Mouse (Mus musculus) ES-E14 (cell line): Measurements from ENCODE around the gene Pde6b. TPM values are rescaled to one million over a fixed set of nuclear protein-coding genes. Genes with fewer than 3 reads are reported as not detected.

Experiments
- DNase-seq: peaks from one replicate; pipeline ENCODE4 v3.0.0-alpha.2; 2013; ENCODE audit warnings: low read depth, low spot score
- H3K27ac ChIP-seq: 2 replicates; pipeline ENCODE4 v1.5.1; 2012; ENCODE audit warnings: low read depth, mild to moderate bottlenecking, low read length, moderate library complexity, mixed read lengths; ENCODE audit not compliant: poor library complexity, insufficient read depth, severe bottlenecking
- H3K36me3 ChIP-seq: 2 replicates; pipeline ENCODE4 v1.6.1; 2012; ENCODE audit warnings: mild to moderate bottlenecking, low read length, moderate library complexity, mixed read lengths; ENCODE audit not compliant: control insufficient read depth, poor library complexity, insufficient read depth, severe bottlenecking
- H3K4me1 ChIP-seq, 2 experiments: fragments of 150-350 bp in 1 of 2; sonication (generic) in 1 of 2; 2 replicates each; pipeline ENCODE4 v1.6.1; 2012; ENCODE audit warnings: low read length in 2 of 2, mild to moderate bottlenecking in 1 of 2, mixed read lengths in 1 of 2; ENCODE audit not compliant: control insufficient read depth in 2 of 2, insufficient read depth in 2 of 2, poor library complexity in 1 of 2
- H3K4me3 ChIP-seq, 2 experiments: fragments of 150-350 bp in 1 of 2; sonication (generic) in 1 of 2; 2 replicates each; pipeline ENCODE4 v1.5.1; 2012; ENCODE audit warnings: low read length in 2 of 2, low read depth in 1 of 2, mild to moderate bottlenecking in 1 of 2, mixed read lengths in 1 of 2; ENCODE audit not compliant: insufficient read depth in 1 of 2, poor library complexity in 1 of 2, severe bottlenecking in 1 of 2
- H3K9ac ChIP-seq: 2 replicates; pipeline ENCODE4 v1.6.1; 2012; ENCODE audit warnings: low read depth, mild to moderate bottlenecking, low read length, mixed read lengths; ENCODE audit not compliant: poor library complexity, insufficient read depth, severe bottlenecking
- H3K9me3 ChIP-seq: fragments of 150-350 bp; sonication (generic); 2 replicates; pipeline ENCODE4 v1.6.1; 2012; ENCODE audit warnings: low read depth, mild to moderate bottlenecking, low read length; ENCODE audit not compliant: control insufficient read depth, insufficient read depth
- CHD2 ChIP-seq: IDR thresholded peaks from 2 replicates; pipeline ENCODE4 v1.6.1; 2014; ENCODE audit warnings: mild to moderate bottlenecking, low read depth, low read length, inconsistent platforms
- HCFC1 ChIP-seq: IDR thresholded peaks from 2 replicates; pipeline ENCODE4 v1.6.1; 2012; ENCODE audit warnings: low read length, inconsistent platforms, borderline replicate concordance; ENCODE audit not compliant: insufficient read depth
- MAFK ChIP-seq: IDR thresholded peaks from 2 replicates; pipeline ENCODE4 v1.6.1; 2014; ENCODE audit warnings: mild to moderate bottlenecking, low read depth, low read length, inconsistent platforms; ENCODE audit not compliant: insufficient read depth
- ZC3H11A ChIP-seq: IDR thresholded peaks from 2 replicates; pipeline ENCODE4 v1.6.1; 2012; ENCODE audit warnings: low read depth, mild to moderate bottlenecking, inconsistent platforms, low read length, borderline replicate concordance
- ZNF384 ChIP-seq: IDR thresholded peaks from 2 replicates; pipeline ENCODE4 v1.6.1; 2012; ENCODE audit warnings: low read depth, low read length, inconsistent platforms
- in situ Hi-C, 2 experiments: fragments of 600-800 bp; cut with MboI; formaldehyde crosslinking; loops; one replicate each; pipeline ENCODE4 v1.15.1; 2025; ENCODE audit warnings: low sequenced_read_pairs in 2 of 2, inconsistent platforms in 1 of 2; ENCODE audit not compliant: unreplicated experiment in 2 of 2
- total RNA-seq: library from RNA; depleted of rRNA; stranded (reverse); fragments of 300-350 nt; gene quantifications from 2 replicates; pipeline ENCODE4 v1.2.3, GENCODE M21; 2012

Gene Pde6b
- total RNA-seq, 1 experiment = 0.04 TPM

GRCm38 (mm10) chr5:108451611-108452010 is 63.4 kb downstream of the Pde6b start:
- no peak for DNase-seq
- TF ChIP-seq HCFC1 = no peak
- TF ChIP-seq ZNF384 = no peak
- TF ChIP-seq CHD2 = no peak
- no peak for TF ChIP-seq MAFK
- no peak for TF ChIP-seq ZC3H11A
- Histone ChIP-seq H3K27ac (no peak overlapping the region), H3K4me3 (no peak overlapping the region), H3K4me1 (peaks cover 2 to 6% of the 10 kb centered on the region in 2 experiments; a peak in 1 of 4 replicates), H3K9me3 (no peaks in the 10 kb centered on the region), H3K36me3 (no peaks in the 10 kb centered on the region), H3K9ac (no peak overlapping the region)
- in situ Hi-C loops = no loop called here

DNA sequence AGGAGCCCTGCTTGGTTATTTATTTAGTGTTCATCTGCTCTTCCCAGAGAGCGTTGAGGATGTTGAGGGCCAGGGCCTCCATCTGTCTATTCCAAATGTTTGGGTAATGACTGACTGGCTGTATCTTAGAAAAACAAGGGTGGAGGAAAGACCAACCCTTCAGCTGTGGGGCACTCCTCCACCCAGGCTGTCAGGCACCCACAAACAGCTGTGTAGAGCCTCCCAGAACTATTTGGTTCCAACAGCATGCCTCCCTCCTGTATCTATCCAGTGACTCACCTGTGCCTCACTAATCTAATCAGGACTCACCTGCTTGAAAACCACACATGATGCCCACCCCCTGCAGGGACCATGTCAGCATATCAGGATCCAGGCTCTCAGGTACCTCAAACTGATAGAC is 64.2 kb downstream of the Pde6b start:
- no peak overlapping the region for H3K4me3 ChIP-seq
- DNase-seq = no peak
- in situ Hi-C loops = no loop called here
- no peaks in the 10 kb centered on the region for H3K9me3 ChIP-seq
- TF ChIP-seq CHD2 = no peak
- no peak for TF ChIP-seq ZC3H11A
- no peak for TF ChIP-seq ZNF384
- TF ChIP-seq HCFC1 = no peak
- no peak for TF ChIP-seq MAFK
- H3K36me3 ChIP-seq = no peaks in the 10 kb centered on the region
- H3K27ac ChIP-seq = no peak overlapping the region
- H3K4me1 ChIP-seq = peaks cover 2 to 6% of the 10 kb centered on the region in 2 experiments; a peak in 1 of 4 replicates
- H3K9ac ChIP-seq = no peak overlapping the region

DNA sequence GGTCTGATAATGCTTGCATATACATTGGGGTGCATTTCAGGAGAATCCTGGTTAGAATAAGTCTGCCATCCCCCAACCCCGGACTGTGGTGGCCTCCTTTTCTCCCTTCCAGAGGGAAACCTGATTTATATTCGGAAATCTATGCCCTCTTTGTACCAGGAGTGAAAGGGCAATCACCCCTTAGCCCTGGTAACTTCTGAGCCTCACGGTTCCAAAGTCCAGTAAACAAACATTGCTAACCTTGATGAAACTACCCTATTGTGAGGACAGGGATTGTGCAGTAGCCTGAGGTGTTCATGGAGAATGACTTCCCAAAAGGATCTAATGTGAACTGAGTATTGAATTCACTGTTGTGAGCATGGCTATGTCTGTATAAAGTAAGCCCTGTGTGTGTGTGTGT is 65.9 kb downstream of the Pde6b start:
- TF ChIP-seq HCFC1 (no peak), MAFK (no peak), ZNF384 (no peak), ZC3H11A (no peak), CHD2 (no peak)
- H3K4me3 ChIP-seq = no peak overlapping the region
- no peak for DNase-seq
- H3K36me3 ChIP-seq = no peaks in the 10 kb centered on the region
- H3K9ac ChIP-seq = no peak overlapping the region
- in situ Hi-C loops = no loop called here
- peaks cover 0 to 2% of the 10 kb centered on the region in 2 experiments; a peak in 1 of 4 replicates for H3K4me1 ChIP-seq
- H3K27ac ChIP-seq = no peak overlapping the region
- no peaks in the 10 kb centered on the region for H3K9me3 ChIP-seq

GRCm38 (mm10) chr5:108458706-108459105 is 70.5 kb downstream of the Pde6b start:
- Histone ChIP-seq H3K4me3 (no peak overlapping the region), H3K36me3 (no peaks in the 10 kb centered on the region), H3K9me3 (no peaks in the 10 kb centered on the region), H3K4me1 (peaks cover 0 to 7% of the 10 kb centered on the region in 2 experiments; a peak in 1 of 4 replicates), H3K27ac (no peak overlapping the region), H3K9ac (no peak overlapping the region)
- in situ Hi-C loops = no loop called here
- DNase-seq = no peak
- no peak for TF ChIP-seq ZNF384
- TF ChIP-seq MAFK = no peak
- TF ChIP-seq HCFC1 = no peak
- no peak for TF ChIP-seq ZC3H11A
- no peak for TF ChIP-seq CHD2
